Mouse (Mus musculus) brown adipose tissue, adult 24 weeks (tissue): ENCODE results near the gene Gm17651. TPM values are rescaled to one million over a fixed set of nuclear protein-coding genes. Genes with fewer than 3 reads are reported as not detected.

ENCODE experiments used
- H3K27ac ChIP-seq: fragments of 200-500 bp; replicated peaks from 2 replicates; pipeline ENCODE4 v1.5.1; 2012; ENCODE audit warnings: low read depth, mild to moderate bottlenecking, low read length
- H3K4me1 ChIP-seq: fragments of 200-500 bp; 2 replicates; pipeline ENCODE4 v1.6.1; 2012; ENCODE audit warnings: low read length, mixed read lengths; ENCODE audit not compliant: control insufficient read depth, insufficient read depth, insufficient read length
- H3K4me3 ChIP-seq: fragments of 200-500 bp; 2 replicates; pipeline ENCODE4 v1.5.1; 2012; ENCODE audit warnings: low read depth, mild to moderate bottlenecking, low read length, moderate library complexity; ENCODE audit not compliant: insufficient read depth
- polyA plus RNA-seq: library from polyadenylated mRNA; stranded (reverse); fragments of >200 nt; gene quantifications from 2 replicates; pipeline ENCODE4 v1.2.4, GENCODE M21; 2012; ENCODE audit not compliant: missing spikeins, insufficient read depth, insufficient read length

The Gm17651 gene
- not detected in 2 replicates for polyA plus RNA-seq

DNA sequence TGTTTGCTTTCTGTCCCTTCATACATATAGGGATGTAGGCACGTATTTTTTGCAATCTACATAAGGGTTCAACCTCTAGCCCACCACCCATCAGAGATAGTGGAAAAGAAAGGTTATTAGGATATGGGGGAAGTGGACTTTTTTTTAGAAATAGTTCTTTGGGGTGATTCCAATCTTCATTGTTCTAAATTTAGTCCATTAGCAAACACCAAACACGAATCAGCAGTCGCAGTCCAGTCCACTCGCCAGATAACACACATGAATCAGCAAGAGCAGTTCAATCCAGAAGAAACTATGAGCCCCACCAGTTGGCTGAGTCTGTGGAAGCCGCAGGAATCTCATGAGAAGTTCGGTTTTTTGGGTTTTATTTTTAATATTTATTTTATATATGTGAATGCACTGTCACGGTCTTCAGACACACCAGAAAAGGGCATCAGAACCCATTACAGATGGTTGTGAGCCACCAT, at the start of gene Gm17651:
Gene Gm17651 (minus strand): TSS at position 51 of the 467 bp plus-strand sequence.
- Histone ChIP-seq H3K27ac (no peak within 1 kb of the TSS), H3K4me3 (no peak within 1 kb of the TSS), H3K4me1 (no peaks in the 10 kb centered on the region)

DNA sequence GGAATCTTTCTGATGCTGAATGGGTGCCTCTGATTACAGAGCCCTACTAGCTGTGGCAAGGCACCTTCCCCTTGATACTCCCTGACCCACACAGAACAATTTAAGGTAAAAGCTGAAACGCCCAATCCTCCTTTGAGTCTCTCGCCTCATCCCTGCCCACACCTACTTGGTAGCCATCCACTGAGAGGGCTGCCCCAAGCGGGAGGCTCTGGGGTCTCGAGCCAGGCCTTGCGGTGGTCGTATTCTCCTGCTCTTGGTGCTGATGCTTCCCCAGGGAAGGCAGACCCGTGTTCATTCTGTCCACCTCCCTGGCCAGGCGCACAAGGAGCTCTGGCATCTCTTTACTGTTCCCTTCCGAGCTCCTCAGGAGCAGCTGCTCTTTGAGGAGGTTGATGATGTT, 44.6 kb upstream of the Gm17651 start:
- H3K4me1 ChIP-seq, result peaks cover 3% of the 10 kb centered on the region; the same call in 1 of the 2 replicates
- no peak overlapping the region for H3K27ac ChIP-seq
- H3K4me3 ChIP-seq, result no peak overlapping the region

DNA sequence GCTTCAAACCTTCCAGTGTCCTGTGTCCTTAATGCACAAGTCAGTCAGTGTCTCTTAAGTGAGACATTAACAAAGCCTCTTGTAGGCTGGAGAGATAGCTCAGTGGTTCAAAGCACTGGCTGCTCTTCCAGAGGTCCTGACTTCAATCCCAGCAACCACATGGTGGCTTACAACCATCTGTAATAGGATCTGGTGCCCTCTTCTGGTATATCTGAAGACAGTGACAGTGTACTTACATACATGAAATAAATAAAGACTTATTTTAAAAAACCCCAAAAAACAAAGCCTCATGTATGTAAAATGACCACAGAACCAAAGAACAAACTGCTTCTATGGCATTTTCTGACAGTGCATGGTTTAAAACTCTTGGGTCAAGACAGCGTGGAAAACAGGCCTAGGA, 41.4 kb upstream of the Gm17651 start:
- Histone ChIP-seq H3K4me1 (peaks cover 3% of the 10 kb centered on the region; the same call in 1 of the 2 replicates), H3K4me3 (no peak overlapping the region), H3K27ac (no peak overlapping the region)

DNA sequence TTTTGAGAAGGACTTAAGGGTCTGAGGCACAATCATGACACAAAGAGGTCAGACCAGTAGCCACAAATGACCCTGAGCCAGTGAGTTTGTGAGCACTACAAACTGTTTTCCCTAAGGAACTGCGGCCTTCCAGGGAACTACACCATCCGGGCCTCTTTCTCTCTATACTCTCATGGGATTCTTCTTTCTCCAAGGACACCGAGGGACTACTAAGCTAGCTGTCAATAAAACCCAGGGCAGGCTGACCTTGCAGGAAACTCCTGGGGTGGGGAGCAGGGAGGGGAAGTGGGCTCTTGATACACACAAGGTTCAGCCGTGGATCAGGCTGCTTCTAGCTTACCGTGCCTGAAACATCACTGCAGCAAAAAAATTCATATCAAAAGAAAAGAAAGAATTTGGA, 36.4 kb upstream of the Gm17651 start:
- H3K27ac ChIP-seq, result no peak overlapping the region
- H3K4me1 ChIP-seq, result no peaks in the 10 kb centered on the region
- no peak overlapping the region for H3K4me3 ChIP-seq

DNA sequence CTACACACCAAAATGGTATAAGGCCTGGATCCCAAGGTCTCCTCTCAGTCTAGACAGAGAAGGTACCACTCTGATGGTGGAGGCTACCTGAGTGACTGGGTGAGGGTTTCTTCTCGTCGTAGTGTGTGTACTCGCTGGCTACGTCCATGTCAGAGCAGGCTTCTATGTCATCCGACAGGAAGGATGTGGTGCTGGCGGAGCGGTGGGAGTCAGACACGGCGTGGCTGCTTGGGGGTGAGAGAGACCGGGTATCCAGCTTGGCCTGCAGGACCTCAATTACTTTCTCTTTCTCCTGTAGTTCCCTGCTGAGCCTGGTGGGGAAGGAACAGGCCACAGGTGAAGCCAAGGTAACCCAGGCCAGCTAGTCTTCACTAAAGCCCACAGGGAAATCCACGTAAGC, 35.6 kb upstream of the Gm17651 start:
- H3K4me1 ChIP-seq, result no peaks in the 10 kb centered on the region
- H3K4me3 ChIP-seq, result no peak overlapping the region
- no peak overlapping the region for H3K27ac ChIP-seq

DNA sequence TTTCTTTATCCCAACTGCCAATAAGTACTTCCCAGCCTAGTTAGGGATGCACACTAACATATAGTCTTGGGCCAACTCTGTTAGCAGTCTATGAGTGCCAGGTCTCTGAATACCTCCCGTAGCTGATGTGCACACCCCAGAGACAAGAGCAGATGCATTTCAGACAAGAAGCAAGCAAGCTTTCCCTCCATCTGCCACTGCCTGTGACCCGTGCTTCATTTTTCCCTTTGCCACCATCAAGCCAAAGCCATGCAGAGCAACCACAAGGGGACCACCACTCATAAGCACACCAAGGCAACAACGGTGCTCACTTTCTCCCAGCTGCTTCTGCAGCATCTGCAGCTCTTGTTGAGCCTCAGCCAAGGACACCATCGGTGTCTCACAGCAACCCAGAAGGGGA, 32.1 kb upstream of the Gm17651 start:
- Histone ChIP-seq H3K4me3 (no peak overlapping the region), H3K27ac (no peak overlapping the region)

DNA sequence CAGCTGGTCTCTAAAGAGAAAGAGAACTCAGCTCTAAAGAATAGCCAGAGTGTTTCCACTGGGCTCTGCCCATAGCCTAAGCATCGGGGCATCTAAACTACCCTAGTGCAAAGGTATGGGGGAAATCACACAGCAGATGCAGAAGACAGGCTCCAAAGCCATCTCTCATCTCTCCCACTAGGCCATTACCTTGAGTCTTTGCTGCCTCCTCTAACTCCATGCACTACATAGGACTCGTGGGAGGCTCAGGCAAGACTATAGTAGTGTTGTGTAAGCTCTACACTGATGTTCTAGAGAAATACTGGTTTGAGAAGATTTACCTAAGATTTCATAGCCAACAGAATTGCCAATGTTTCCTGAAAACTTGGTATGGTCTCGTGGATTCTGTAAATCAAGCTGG, 31.0 kb upstream of the Gm17651 start:
- no peak overlapping the region for H3K4me3 ChIP-seq
- H3K4me1 ChIP-seq, result no peaks in the 10 kb centered on the region
- no peak overlapping the region for H3K27ac ChIP-seq

More for the DNA sequence above, 32.1 kb upstream of the Gm17651 start:
- no peaks in the 10 kb centered on the region for H3K4me1 ChIP-seq

DNA sequence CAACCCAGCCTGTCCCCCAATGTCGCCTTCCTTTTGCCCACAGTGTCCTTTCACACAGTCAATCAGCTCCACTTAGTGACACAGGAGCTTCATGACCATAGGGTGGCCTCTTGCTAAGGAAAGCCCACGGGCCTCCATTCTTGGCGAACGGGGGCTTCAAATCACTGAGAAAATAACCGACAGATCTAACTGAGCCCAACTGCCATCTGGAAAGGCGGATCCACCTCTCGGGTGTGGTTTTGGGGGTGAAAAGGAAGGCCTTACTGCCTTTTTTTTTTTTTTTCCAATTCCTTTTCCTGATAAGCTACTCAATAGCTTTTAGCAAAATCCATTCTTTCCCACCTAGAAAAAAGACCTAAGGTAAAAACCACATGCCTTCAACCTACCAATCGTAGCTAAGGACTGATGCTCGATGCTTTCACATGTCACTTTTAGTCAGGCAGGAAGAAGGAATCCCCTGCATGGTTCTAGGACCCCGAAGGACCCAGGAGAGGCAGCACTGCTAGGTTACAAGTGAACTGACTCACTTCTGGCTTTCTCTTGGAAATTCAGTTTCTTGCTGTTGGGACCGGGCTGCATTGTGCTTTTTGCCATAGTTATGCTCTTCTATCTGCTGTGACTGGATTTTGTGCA, 28.1 kb upstream of the Gm17651 start:
- Histone ChIP-seq H3K4me1 (peaks cover 5% of the 10 kb centered on the region), H3K27ac (no peak overlapping the region), H3K4me3 (no peak overlapping the region)

DNA sequence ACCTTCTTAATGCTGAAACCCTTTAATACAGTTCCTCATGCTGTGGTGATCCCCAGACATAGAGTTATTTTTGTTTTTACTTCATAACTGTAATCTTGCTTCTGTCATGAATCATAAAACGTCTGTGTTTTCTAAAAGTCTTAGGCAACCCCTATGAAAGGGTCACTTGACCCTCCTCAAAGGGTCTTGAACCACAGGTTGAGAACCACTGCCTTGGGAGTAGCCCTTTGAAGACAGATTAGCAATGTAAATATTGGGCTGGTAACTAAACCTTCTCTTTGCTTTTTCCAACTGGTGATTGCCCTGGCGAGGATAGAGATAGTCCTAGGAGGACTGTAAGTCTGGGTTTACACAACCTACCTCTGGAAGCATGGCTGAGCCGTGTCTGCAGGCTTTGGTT, 26.7 kb upstream of the Gm17651 start:
- peaks cover 9% of the 10 kb centered on the region for H3K4me1 ChIP-seq
- H3K4me3 ChIP-seq, result no peak overlapping the region
- no peak overlapping the region for H3K27ac ChIP-seq

DNA sequence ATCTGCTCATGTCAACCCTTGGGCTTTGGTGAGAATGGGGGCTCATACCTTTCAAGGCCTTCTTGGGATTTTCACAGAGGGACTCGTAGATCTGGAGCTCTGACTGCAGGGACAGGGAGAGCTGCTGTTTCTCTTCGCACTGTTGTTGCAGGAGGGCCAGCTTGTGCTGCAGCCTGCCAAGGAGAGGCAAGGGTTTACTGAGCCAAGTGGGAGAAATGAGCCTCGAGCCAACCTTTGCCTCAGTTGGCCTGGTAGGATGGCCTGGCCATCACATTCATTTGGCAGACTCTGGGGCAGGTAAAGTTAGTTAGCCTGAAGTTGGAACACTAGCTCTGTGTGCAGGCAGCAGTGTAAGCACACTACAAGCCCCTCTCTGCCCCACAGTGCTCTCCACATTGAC, 24.6 kb upstream of the Gm17651 start:
- Histone ChIP-seq H3K4me1 (peaks cover 9% of the 10 kb centered on the region), H3K4me3 (no peak overlapping the region), H3K27ac (peak overlapping the region; percentile 63)

DNA sequence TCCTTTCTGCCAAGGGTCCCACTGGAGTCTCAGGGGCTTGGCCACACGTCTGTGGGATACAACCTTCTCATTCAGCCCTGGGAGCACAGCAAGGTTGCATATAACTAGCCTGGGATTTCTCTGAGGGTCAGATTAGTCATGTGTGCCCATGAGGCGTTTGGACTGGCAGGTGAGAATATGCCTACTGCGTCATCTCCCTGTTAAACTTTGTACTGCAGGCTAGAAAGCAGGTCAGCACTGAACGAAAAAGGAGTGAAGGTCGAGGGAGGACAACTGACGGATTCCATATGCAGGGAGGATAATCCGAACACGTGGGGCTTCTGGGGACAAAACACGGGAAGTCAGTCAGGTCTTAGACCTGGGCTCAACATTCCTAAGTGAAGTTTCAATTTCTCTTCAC, 22.8 kb upstream of the Gm17651 start:
- Histone ChIP-seq H3K4me1 (peaks cover 9% of the 10 kb centered on the region), H3K27ac (peak overlapping the region; percentile 64), H3K4me3 (no peak overlapping the region)

DNA sequence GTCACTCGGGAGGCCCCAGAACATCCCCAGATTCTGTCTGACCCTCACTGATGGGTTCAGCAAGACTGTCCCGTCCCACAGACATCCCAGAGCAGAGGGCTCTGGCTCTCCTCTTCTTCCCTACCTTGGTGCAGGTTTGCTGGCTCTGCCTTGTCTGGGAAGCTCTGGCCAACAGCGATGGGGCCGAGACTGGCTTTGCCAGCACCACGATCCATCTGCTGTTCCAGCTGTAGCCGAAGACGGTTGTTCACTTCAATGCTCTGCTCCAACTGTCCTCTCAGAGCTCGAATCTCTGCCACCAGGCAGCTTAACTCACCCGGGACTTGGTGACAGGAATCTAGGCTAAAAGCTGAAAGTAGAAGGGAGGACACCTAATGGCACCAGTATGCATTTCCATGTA, 22.4 kb upstream of the Gm17651 start:
- Histone ChIP-seq H3K27ac (peak overlapping the region; percentile 64), H3K4me1 (peaks cover 9% of the 10 kb centered on the region), H3K4me3 (0 out of 2 replicates have a peak overlapping the region, but pooled peaks have one; percentile 21)

DNA sequence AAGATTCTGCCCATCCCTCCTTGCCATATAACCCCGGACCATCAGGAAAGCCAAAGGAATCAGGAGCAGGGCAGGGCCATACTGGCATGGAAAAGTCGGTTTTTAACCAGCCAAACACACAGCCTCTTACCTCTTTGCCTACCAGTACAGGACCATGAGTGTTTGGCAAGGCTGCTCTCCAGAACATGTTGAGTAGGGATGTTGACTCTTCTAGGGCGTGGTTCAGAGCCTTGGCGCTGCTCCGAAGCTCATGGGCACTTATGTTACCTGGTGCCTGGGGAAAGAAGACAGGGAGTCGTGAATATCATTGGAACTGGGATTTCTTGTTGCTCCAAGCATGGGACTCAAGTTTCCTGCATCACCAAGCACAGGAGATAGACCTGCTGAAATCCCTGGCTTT, 19.3 kb upstream of the Gm17651 start:
- H3K4me1 ChIP-seq, result peaks cover 6% of the 10 kb centered on the region
- no peak overlapping the region for H3K27ac ChIP-seq
- no peak overlapping the region for H3K4me3 ChIP-seq

DNA sequence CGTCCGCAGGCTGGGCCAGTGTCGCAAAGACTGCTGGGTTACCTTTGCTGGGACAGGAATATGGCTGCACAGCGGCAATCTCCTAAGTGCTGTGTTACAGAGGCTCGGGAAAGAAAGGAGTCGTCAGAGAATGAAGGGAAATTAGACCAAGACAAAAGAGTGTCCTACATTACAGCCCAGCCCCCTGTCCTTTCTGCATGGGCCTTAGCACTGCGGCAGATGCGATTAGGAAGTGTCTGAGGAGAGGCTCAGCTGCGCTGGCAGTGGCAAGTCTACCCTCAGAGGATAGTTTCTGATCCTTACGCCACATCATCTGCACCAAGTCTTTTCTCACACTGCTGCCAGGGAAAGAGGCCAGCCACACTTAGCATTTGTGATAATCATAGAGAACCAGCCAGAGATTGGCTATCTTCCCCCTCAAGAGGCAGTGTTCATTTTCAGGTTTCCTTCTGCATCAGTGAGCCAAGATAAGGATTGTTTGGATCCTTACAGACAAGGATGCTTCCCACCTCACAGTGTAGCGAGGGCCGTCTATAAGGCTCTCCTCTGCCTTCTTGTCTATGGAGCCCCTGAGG, 17.0 kb upstream of the Gm17651 start:
- peak overlapping the region; percentile 59 for H3K4me3 ChIP-seq
- peak overlapping the region; percentile 32; the same call in 1 of the 2 replicates for H3K27ac ChIP-seq
- peaks cover 2% of the 10 kb centered on the region; the same call in 1 of the 2 replicates for H3K4me1 ChIP-seq

DNA sequence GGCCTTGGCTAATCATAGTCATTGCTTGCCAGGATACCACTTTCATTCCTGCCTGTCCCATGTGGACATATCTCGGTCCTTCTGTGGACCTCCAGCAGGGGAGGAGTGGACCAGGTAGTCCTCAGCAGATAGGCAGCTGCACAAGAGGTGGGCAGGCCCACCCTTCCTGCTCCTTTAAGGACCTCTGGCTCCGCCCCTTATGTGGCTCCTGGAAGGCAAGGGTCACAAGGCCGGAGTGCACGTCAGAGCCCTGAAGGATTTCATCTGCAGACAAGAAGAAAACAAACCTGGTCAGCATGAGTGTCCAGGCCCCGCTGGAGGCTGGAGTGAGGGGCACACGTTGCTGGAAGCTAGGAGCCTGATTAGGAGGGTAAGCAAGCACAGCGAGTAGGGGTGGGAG, 16.1 kb upstream of the Gm17651 start:
- Histone ChIP-seq H3K4me1 (peaks cover 2% of the 10 kb centered on the region; the same call in 1 of the 2 replicates), H3K4me3 (peak overlapping the region; percentile 59), H3K27ac (peak overlapping the region; percentile 32; the same call in 1 of the 2 replicates)

DNA sequence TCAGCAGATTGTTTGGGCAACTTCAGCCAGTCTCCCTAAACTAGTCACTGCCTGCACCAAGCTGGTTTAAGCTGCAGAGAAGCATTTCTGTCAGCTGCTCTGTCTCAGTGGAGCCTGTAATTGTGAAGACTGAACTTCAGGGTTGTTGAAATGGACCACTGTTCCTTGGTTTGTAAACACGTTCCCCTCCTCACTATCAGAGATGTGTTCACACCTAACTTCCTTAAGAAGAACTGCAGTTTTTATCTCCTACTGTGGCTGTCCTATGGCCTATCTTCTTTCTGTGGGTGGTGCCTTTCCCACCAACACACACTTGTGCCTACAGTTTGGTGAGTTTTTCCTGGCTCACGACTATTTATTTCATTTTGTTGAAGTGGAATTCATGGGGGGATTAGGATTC, 14.8 kb upstream of the Gm17651 start:
- Histone ChIP-seq H3K4me3 (no peak overlapping the region), H3K4me1 (peaks cover 2% of the 10 kb centered on the region; the same call in 1 of the 2 replicates), H3K27ac (no peak overlapping the region)
